Mouse (Mus musculus): ENCODE data around the gene Ebf3.

The Ebf3 gene

GRCm38 (mm10) chr7:137313904-137314691 lies at the start of gene Ebf3:
TSS of gene Ebf3 (minus strand) at chr7:137314445.
- DNase-seq (ENCODE audit: low spot score): peak; percentile 78

GRCm38 (mm10) chr7:137346860-137347259 lies 32.6 kb upstream of the Ebf3 start:
- DNase-seq (ENCODE audit: low spot score): peak; percentile 18

DNA sequence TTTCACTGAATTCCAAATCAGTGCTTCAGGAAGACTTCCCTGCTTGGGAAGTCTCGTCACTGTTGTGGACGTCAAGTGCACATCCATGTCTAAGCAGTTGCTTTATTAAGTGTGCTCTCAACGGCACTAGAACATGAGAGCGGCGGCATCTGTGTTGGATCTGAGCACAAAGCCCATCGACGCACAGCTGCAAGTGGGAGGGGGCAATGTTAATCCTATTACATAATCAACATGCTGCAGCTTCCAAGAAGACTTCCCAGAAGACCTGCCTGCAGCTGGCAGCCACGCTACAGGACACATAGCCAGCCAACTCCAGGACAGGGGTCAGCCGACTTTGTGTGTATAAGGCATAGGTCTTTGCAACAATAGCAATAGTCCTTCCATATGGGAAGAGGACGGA lies 31.8 kb upstream of the Ebf3 start:
- DNase-seq (ENCODE audit: low spot score): peak; percentile 60

DNA sequence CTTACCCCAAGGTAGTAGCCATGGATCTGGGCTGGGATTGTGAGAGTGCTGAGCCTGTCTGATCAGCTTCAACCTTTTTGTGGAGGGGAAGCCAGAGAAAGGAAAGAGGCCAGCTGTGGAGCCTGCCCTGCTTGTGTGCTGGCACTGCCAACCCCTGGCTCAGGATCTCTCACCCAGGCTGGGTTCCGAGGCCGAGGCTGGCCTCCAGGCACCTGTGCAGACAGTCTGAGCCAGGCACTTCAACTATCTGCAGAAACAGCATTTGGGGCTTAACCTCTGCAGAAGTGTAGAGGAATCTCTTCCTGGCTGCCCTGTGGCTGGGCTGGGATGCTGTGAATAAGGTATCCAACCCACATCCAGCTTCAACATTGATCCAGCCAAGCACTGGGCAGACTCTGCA lies 19.7 kb upstream of the Ebf3 start:
- DNase-seq (ENCODE audit: low spot score): no peak

DNA sequence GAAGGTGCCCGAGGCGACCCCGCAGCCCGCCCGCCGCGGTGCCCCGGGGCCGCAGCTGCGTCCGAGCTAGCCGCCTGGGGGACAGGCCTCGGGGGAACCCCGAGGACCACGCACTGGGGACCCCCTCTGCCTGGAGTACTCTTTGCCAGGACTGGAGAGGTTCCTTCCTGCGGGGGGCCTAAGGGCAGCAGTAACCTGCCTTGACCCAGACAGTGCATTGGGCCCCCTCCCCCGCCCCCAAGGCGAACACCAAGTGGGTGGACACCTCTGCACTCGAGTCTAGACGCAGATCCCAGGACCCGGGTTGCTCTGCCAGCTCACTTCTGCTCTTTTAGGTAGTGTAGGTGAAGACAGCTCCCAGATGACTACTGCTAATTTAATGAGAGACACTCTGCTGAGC lies 8.7 kb upstream of the Ebf3 start:
- DNase-seq (ENCODE audit: low spot score): no peak

DNA sequence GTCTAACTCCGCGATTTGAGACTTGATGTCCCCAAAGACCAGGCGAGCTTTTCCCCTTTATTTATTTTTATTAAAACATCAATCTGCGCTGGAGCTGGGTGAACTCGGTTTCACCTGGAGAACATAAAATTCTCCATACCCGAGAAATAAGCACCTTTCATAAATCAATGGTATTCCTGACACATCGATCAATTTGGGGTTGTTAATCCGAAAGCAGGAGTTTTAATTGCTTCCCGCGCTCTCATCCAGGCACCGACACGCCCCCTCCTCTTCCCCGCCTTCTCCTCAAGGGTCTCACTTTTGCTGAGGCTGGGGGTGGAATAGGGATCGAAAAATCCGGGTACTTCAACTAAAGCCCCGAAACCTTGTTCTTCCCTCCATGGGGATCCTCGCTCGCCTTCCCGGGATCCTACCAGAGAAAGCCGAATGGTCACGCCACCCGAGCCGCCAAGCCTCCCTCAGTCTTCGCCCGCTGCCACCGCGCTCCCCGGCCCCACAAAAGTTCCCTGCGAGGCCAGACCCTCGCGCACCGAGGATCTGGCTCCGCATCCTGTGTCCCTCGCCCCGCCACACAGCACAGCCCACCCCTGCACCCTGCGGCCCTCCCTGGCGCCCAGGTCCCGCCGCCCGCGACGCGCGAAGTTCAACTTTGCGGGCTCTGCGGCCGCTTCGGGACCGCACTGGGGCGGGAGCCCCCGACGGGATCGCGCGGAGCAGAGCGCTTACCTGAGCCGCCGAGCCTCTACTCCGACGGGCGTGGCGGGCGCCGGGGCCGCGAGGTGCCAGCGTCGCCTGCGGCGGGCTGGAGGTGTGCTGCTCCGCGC lies 7.9 kb upstream of the Ebf3 start:
- DNase-seq (ENCODE audit: low spot score): no peak

GRCm38 (mm10) chr7:137321141-137321813 lies 7.0 kb upstream of the Ebf3 start:
- DNase-seq (ENCODE audit: low spot score): no peak

- no peak for DNase-seq (ENCODE audit: low spot score)
Measured at GRCm38 (mm10) chr7:137320320-137320719, 6.1 kb upstream of the Ebf3 start.

GRCm38 (mm10) chr7:137318924-137319885 lies 5.0 kb upstream of the Ebf3 start:
- DNase-seq (ENCODE audit: low spot score): no peak

DNA sequence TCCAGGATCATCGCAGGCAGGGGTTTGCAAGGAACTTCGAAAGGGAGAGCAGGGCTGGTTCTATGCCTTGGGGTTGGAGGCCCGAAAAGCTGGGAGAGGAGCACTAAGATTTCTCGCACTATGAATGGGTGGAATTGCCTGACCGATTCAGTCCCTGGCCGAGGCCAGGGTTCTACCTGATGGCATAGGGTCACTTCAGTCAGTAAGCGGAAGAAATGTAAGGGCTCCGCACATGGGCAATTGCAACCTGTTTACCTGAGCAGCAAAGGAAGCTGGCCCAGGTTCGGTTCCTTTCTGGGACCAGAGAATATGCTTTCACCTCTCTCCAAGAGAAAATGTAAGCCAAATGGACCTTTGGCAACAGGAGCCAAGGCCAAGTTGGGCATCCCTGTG lies 4.1 kb upstream of the Ebf3 start:
- no peak for DNase-seq (ENCODE audit: low spot score)

GRCm38 (mm10) chr7:137317659-137318382 lies 3.6 kb upstream of the Ebf3 start:
- no peak for DNase-seq (ENCODE audit: low spot score)

DNA sequence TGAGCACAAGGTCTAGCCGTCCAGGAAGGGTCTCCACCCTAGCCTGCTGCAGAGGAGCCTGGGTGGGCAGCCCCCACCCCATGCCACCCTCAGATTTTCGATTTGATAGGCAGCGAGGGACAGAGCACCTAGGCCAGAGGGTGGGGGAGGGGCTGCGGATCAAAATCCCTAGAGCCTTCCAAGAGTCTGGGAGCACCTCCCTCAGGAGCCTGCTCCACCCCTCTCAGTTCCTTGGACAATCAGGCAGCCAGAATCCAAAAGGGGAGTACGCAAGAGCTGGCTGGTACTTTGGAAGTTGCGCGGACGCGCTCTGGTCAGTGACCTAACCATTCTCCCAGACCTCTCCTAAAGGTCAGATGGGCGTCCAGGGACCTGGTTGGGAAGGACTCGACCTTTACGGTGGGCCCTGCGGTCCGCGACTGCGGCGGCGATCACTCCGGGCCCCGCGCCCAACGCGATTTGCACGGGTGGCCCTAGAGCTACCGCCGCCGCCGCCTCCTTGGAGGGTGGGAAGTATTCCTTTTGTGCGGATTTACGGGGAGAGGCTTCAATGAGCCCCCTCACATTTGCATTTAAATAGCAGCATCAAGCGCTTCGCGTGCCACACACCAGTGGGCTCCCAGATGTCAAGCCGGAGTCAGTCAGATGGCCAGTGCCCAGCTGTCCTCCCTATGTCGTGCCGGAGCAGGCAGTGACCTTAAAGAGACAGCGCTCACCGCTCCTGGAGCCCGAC lies 2.8 kb upstream of the Ebf3 start:
- DNase-seq (ENCODE audit: low spot score): no peak

GRCm38 (mm10) chr7:137316181-137316925 lies 2.1 kb upstream of the Ebf3 start:
- DNase-seq (ENCODE audit: low spot score): no peak

- DNase-seq (ENCODE audit: low spot score): no peak
Measured at GRCm38 (mm10) chr7:137315544-137315940, 1.3 kb upstream of the Ebf3 start.

DNA sequence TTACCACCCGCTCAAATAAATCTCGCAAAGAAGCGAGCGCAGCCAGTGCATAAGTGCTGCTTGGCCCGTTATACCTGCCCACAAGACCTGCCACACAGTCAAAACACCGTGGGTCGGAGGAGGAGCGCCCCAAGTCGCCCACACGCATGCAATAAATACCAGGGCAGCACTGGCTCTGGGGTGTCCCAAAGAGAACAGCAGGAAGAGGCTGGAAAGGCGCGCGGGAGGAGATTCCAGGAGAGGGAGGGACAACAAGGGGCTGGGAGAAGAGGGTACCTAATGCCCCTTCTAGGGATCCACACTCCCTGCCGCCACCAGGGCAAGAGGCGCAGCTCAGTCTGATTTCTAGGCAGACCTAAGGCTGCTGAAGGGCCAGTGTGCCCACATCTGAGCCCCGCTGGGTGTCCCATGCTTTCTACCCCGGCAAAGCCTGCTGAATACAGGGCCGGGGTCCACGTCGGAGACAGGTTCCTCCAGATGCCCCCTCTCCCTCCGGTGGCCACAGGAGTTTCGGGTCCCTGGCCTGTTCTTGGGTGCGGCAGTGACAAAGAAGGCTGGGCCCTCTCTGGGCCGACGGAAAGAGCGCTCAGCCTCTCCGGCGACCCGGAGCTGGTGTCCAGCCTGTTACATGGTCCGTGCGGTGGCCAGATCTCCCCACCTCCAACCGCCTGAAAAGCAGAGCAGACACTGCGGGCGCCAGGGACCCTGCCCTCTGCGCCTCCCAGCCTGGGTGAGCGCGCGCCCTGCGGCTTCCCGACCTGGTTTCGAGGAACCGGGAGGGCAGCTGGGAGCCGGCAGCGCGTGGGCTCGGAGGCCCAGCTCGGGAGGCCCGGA lies 682 bp upstream of the Ebf3 start:
- DNase-seq (ENCODE audit: low spot score): no peak

- peak; percentile 49 for DNase-seq (ENCODE audit: low spot score)
Measured at GRCm38 (mm10) chr7:137313183-137313903, 902 bp downstream of the Ebf3 start.

- DNase-seq (ENCODE audit: low spot score): peak; percentile 40
Measured at GRCm38 (mm10) chr7:137312933-137313182, 1.4 kb downstream of the Ebf3 start.
